Mouse (Mus musculus): ENCODE measurements at regions not wholly inside any gene's neighbourhood (a gene's known extent, or its start where the extent isn't known, plus 50 kb on each side); places are given as distances from the start of the nearest gene placed in this dataset.

DNA sequence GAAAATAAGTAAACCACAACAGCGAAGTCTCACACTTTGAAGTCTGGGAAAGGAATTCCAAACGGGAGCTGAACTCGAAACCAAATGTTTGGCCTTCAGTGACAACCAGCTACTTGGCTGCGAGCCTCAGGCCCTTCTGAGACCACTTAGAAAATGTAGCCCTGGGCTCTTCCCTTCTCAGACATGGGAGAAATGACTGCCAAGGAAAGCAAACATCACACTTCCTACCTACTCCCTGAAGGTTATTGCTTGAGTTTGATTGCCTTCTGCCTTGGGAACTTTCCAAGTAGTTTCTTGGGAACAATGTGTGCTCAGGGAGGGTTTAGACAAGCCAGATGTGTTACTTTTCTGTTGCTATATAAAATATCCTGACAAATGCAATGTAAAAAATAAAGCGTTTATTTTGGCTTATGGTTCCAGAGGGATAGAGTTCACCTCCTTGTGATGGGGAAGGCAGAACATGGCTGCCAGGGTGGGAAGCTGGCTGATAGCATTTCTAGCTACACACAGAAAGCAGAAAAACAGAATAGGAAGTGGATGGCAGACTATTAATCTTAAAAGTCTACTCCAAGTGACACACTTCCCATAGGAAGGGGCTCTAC lies 194.8 kb upstream of the Rack1 start:
- DNase-seq (ENCODE audit: low spot score) = no peak

DNA sequence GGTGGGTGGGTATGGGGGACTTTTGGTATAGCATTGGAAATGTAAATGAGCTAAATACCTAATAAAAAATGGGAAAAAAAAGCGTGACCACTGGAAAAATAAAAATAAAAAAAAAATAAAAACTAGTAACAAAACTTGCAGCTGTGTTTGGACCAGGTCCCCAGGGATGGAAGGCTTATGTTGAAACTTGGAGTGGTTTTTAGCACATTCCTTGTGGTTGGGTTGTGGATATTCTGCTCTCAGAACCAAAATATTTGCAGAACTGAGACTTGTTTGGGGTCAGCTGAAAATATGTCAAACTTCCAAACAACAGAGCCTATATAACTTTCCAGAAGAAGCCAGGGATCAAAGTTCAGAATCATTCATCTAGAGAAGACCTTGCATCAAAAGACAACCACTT lies 199.0 kb upstream of the Rack1 start:
- DNase-seq (ENCODE audit: low spot score) = no peak

DNA sequence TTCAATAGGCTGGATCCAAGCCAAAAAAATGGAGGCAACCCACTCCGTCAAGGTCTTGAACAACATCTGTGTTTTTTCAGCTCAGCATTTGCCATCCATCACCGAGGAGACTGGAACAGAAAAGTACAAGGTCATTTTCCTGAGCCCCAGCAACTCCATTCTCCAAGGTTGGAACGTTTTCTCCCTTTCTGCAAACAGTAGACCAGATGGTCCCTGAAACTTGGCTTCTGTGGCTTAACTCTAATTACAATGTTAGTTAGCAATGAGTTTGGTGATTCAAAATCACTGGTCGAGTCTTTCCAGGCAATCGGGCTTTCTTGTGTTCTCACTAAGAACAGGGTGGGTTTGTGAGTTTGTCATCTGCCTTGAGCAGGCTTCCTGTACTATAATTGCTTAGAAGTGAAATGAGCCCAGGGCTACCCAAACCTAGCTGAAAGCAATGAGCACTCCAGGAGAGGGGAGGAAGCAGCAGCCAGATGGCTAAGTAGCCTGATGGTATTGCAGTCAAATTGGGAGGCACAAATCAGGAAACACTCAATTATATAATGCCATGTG lies 200.5 kb upstream of the Rack1 start:
- no peak for DNase-seq (ENCODE audit: low spot score)

GRCm38 (mm10) chr11:48599033-48599432 lies 201.1 kb upstream of the Rack1 start:
- no peak for DNase-seq (ENCODE audit: low spot score)

- DNase-seq (ENCODE audit: low spot score) = no peak
Observed at GRCm38 (mm10) chr11:48594429-48594828, 205.7 kb upstream of the Rack1 start.

GRCm38 (mm10) chr11:48588833-48589649 lies 211.1 kb upstream of the Rack1 start:
- DNase-seq (ENCODE audit: low spot score) = peak; percentile 75

DNA sequence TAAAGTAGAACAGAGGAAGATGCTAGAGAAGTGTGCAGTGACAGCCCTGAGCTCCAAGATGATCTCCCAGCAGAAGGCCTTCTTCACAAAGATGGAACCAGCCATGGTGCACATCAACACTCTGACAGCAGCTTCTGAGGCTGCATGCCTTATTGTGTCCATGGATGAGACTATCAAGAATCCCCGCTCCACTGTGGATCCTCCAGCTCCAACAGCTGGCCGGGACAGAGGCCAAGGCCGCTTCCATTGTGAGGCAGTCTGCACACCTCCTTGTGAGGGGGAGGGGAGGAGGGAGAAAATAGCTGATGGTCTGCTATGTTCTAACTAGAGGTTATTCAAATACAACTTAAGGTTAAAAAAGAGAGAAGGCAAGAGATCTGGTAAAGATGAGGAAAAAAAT lies 231.4 kb upstream of the Rack1 start:
- no peak for DNase-seq (ENCODE audit: low spot score)

GRCm38 (mm10) chr11:48567583-48568562 lies 232.3 kb upstream of the Rack1 start:
- DNase-seq (ENCODE audit: low spot score) = no peak

GRCm38 (mm10) chr11:48558053-48558452 lies 242.1 kb upstream of the Rack1 start:
- DNase-seq (ENCODE audit: low spot score) = no peak

GRCm38 (mm10) chr11:48552006-48552405 lies 248.1 kb upstream of the Rack1 start:
- DNase-seq (ENCODE audit: low spot score) = no peak

GRCm38 (mm10) chr11:48551201-48551600 lies 248.9 kb upstream of the Rack1 start:
- DNase-seq (ENCODE audit: low spot score) = no peak

DNA sequence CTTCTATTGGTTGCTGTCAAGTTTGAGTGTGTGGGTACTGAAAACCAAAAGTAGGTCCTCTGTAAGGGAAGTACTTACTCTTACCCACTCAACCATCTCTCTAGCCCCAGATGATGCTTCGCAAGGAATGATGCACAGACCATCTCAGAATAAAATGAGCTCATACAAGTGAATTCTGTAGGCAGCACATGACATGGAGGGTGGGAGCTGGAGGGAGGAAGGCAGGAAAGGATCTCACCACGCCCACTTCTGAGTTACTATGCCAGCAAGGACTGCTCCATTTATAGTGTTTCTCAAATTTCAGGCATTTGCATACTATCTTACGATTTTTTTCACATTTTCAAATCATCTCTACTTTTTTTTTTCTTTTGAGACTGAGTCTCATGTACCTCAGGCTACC lies 273.8 kb upstream of the Rack1 start:
- no peak for DNase-seq (ENCODE audit: low spot score)

DNA sequence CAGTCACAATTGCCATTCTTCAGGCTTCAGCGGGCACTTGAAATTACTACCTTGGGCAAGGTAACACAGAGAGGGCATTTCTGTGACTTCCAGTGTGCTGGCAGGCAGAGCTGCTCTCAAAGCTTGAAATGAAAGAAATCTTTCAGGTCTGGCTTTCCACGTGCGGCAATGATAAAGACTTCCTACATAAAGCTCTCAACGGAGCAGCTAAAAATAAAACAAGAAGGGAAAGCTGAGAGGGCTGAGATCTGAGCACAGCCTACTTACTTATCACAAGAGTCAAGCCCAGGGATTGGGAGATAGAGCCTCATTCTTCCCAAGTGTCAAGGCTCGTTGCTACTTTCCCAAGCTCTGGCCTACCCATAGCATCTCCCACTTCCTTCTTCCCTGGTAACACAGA lies 274.6 kb upstream of the Rack1 start:
- no peak for DNase-seq (ENCODE audit: low spot score)

- DNase-seq (ENCODE audit: low spot score) = no peak
Observed at GRCm38 (mm10) chr11:48506886-48507285, 293.2 kb upstream of the Rack1 start.

- DNase-seq (ENCODE audit: low spot score) = peak; percentile 40
Observed at GRCm38 (mm10) chr11:48502011-48502806, 297.9 kb upstream of the Rack1 start.

- DNase-seq (ENCODE audit: low spot score) = no peak
Observed at GRCm38 (mm10) chr11:48499057-48499456, 301.1 kb upstream of the Rack1 start.

DNA sequence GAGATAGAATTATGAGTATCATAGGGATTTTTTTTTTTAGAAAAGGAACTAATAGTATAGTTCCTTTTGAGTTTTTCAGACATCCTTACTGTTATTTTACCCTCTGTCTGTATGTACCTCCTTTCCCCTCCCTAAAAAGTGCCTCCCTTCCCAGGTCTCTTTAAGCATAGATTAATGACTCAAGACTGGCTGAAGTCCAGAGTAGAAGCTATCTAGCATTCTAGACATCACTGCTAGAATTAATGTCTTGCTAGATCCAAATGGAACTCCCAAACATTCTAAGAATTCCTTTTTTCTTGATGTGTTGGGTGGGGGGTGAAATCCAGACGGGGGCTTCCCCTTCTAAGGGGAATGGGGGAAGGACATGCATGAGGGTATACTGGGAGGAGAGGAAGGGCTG lies 311.8 kb upstream of the Rack1 start:
- no peak for DNase-seq (ENCODE audit: low spot score)

GRCm38 (mm10) chr11:48464036-48464435 lies 336.1 kb upstream of the Rack1 start:
- DNase-seq (ENCODE audit: low spot score) = no peak

- no peak for DNase-seq (ENCODE audit: low spot score)
Observed at GRCm38 (mm10) chr11:48449883-48450282, 350.2 kb upstream of the Rack1 start.

DNA sequence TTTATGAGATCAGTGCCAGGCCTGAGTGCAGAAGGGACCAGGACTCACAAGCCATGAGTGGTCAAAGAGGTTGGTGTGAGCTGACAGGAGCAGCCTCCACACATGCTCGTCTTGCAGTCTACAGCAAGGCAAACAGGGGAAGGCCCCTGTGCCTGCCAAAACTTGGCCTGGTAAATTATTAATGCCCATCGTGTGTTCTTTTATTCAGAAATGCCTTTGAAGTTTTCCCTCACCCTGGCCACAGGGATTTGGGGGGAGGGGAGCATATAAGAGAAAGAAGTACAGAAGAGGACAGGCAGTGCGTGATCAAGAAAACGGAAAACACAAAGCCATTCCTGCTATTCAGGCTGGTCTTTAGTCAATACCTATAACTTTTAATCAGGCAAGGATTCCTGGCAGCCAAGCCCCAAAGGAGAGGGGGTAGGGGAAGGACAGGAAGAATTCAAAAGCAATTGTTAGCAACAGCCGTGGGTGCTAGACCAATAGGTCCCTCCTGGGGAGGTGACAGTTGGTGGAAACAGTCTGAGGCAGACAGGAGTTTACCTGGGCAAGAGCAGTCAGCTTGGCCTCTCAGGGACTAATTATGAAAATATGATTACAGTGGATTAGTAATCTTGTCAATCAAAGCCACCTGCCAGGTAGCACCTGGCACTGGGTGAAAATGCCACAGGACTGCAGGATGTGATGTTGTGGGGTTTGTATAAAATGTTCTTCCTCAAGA lies 357.4 kb upstream of the Rack1 start:
- no peak for DNase-seq (ENCODE audit: low spot score)

- no peak for DNase-seq (ENCODE audit: low spot score)
Observed at GRCm38 (mm10) chr11:48436712-48437111, 363.4 kb upstream of the Rack1 start.
